Mouse (Mus musculus) CH12.LX (cell line): ENCODE data around the gene Insig1. TPM values are rescaled to one million over a fixed set of nuclear protein-coding genes. Genes with fewer than 3 reads are reported as not detected.

ENCODE experiments used
- DNase-seq: peaks from one replicate; pipeline ENCODE4 v3.0.0-alpha.2; 2013; ENCODE audit errors: extremely low read depth
- H3K27ac ChIP-seq: 2 replicates; pipeline ENCODE4 v1.5.1; 2012; ENCODE audit warnings: low read depth, mild to moderate bottlenecking, control low read depth, moderate library complexity; ENCODE audit not compliant: insufficient read depth
- H3K27me3 ChIP-seq: replicated peaks from 2 replicates; pipeline ENCODE3; 2012; ENCODE audit warnings: inconsistent platforms
- H3K36me3 ChIP-seq, 2 experiments: replicated peaks in 1 of 2; 2 replicates each; pipeline versions ENCODE3 to v1.6.1; 2012; ENCODE audit warnings: inconsistent platforms in 1 of 2, low read length in 1 of 2, mild to moderate bottlenecking in 1 of 2, mixed read lengths in 1 of 2, moderate library complexity in 1 of 2; ENCODE audit not compliant: control insufficient read depth in 1 of 2, insufficient read depth in 1 of 2
- H3K4me1 ChIP-seq, 2 experiments: 2 replicates each; pipeline ENCODE4 v1.6.1; 2012; ENCODE audit warnings: inconsistent platforms in 1 of 2, moderate library complexity in 1 of 2; ENCODE audit not compliant: insufficient read depth in 2 of 2, control insufficient read depth in 1 of 2
- H3K4me2 ChIP-seq: 2 replicates; pipeline ENCODE4 v1.6.1; 2012; ENCODE audit warnings: low read depth, mild to moderate bottlenecking, control low read depth; ENCODE audit not compliant: poor library complexity, insufficient read depth, severe bottlenecking
- H3K4me3 ChIP-seq, 3 experiments: fragments of 150-350 bp in 1 of 3; sonication (generic) in 1 of 3; replicated peaks in 1 of 3; 2 replicates each; pipeline versions ENCODE3 to v1.5.1; 2011 to 2012; ENCODE audit warnings: low read depth in 2 of 3, low read length in 2 of 3, mild to moderate bottlenecking in 2 of 3, moderate library complexity in 2 of 3, control low read depth in 1 of 3, improper control_type of control experiment in 1 of 3, inconsistent platforms in 1 of 3, mixed read lengths in 1 of 3; ENCODE audit not compliant: poor library complexity in 1 of 3
- H3K79me2 ChIP-seq: replicated peaks from 2 replicates; pipeline ENCODE4 v1.6.1; 2012; ENCODE audit warnings: mild to moderate bottlenecking, moderate library complexity; ENCODE audit not compliant: control insufficient read depth, poor library complexity, insufficient read depth, severe bottlenecking; ENCODE audit errors: extremely low read depth
- H3K9ac ChIP-seq: 2 replicates; pipeline ENCODE4 v1.6.1; 2012; ENCODE audit warnings: low read depth, mild to moderate bottlenecking, control low read depth, moderate library complexity; ENCODE audit not compliant: insufficient read depth
- H3K9me3 ChIP-seq: replicated peaks from 2 replicates; pipeline ENCODE3; 2012; ENCODE audit warnings: low read length, inconsistent platforms, mixed read lengths
- BHLHE40 ChIP-seq: IDR thresholded peaks from 2 replicates; pipeline ENCODE4 v1.6.1; 2011; ENCODE audit warnings: mild to moderate bottlenecking, low read depth, low read length, improper control_type of control experiment
- CHD2 ChIP-seq: IDR thresholded peaks from 2 replicates; pipeline ENCODE4 v1.6.1; 2011; ENCODE audit warnings: low read length, improper control_type of control experiment
- CTCF ChIP-seq, 2 experiments: IDR thresholded peaks in 1 of 2; conservative IDR thresholded peaks in 1 of 2; 2 replicates each; pipeline ENCODE4 v1.5.1; 2011 to 2012; ENCODE audit warnings: low read depth in 2 of 2, low read length in 2 of 2, improper control_type of control experiment in 1 of 2, inconsistent platforms in 1 of 2, mild to moderate bottlenecking in 1 of 2, moderate library complexity in 1 of 2
- E2F4 ChIP-seq: IDR thresholded peaks from 2 replicates; pipeline ENCODE4 v1.6.1; 2011; ENCODE audit warnings: low read depth, low read length, improper control_type of control experiment; ENCODE audit not compliant: insufficient replicate concordance
- ELF1 ChIP-seq: IDR thresholded peaks from 2 replicates; pipeline ENCODE4 v1.6.1; 2014; ENCODE audit warnings: low read depth, mild to moderate bottlenecking, inconsistent platforms, low read length, improper control_type of control experiment
- EP300 ChIP-seq: IDR thresholded peaks from 2 replicates; pipeline ENCODE4 v1.6.1; 2011; ENCODE audit warnings: low read length, improper control_type of control experiment
- ETS1 ChIP-seq: conservative IDR thresholded peaks from 2 replicates; pipeline ENCODE4 v1.6.1; 2012; ENCODE audit warnings: low read depth, mild to moderate bottlenecking, inconsistent platforms, low read length, improper control_type of control experiment, moderate library complexity
- HCFC1 ChIP-seq: IDR thresholded peaks from 2 replicates; pipeline ENCODE4 v1.6.1; 2012; ENCODE audit warnings: low read depth, mild to moderate bottlenecking, inconsistent platforms, low read length, improper control_type of control experiment
- JUND ChIP-seq: conservative IDR thresholded peaks from 2 replicates; pipeline ENCODE4 v1.6.1; 2011; ENCODE audit warnings: low read depth, low read length, improper control_type of control experiment
- MAFK ChIP-seq: IDR thresholded peaks from 2 replicates; pipeline ENCODE4 v1.6.1; 2011; ENCODE audit warnings: low read length, improper control_type of control experiment; ENCODE audit not compliant: insufficient replicate concordance
- MAX ChIP-seq: IDR thresholded peaks from 2 replicates; pipeline ENCODE4 v1.6.1; 2011; ENCODE audit warnings: low read length, improper control_type of control experiment
- MXI1 ChIP-seq: IDR thresholded peaks from 2 replicates; pipeline ENCODE4 v1.6.1; 2011; ENCODE audit warnings: mild to moderate bottlenecking, low read depth, low read length, improper control_type of control experiment
- NELFE ChIP-seq: IDR thresholded peaks from 2 replicates; pipeline ENCODE4 v1.6.1; 2011; ENCODE audit warnings: low read depth, low read length, improper control_type of control experiment
- PAX5 ChIP-seq: IDR thresholded peaks from 2 replicates; pipeline ENCODE4 v1.6.1; 2012; ENCODE audit warnings: low read length, inconsistent platforms, mixed read lengths
- POLR2A ChIP-seq: IDR thresholded peaks from 2 replicates; pipeline ENCODE4 v1.6.1; 2011; ENCODE audit warnings: low read depth, mild to moderate bottlenecking, improper control_type of control experiment, low read length
- POLR2AphosphoS2 ChIP-seq: IDR thresholded peaks from 2 replicates; pipeline ENCODE4 v1.6.1; 2011; ENCODE audit warnings: low read depth, low read length, improper control_type of control experiment
- RAD21 ChIP-seq: IDR thresholded peaks from 2 replicates; pipeline ENCODE4 v1.6.1; 2011; ENCODE audit warnings: low read depth, mild to moderate bottlenecking, low read length, improper control_type of control experiment, moderate library complexity
- RCOR1 ChIP-seq: conservative IDR thresholded peaks from 2 replicates; pipeline ENCODE4 v1.6.1; 2012; ENCODE audit warnings: low read depth, mild to moderate bottlenecking, inconsistent platforms, low read length, improper control_type of control experiment
- SIN3A ChIP-seq: IDR thresholded peaks from 2 replicates; pipeline ENCODE4 v1.6.1; 2012; ENCODE audit warnings: low read length, improper control_type of control experiment, inconsistent platforms
- SMC3 ChIP-seq: IDR thresholded peaks from 2 replicates; pipeline ENCODE4 v1.6.1; 2011; ENCODE audit warnings: low read depth, low read length, improper control_type of control experiment
- TCF12 ChIP-seq: IDR thresholded peaks from 2 replicates; pipeline ENCODE4 v1.6.1; 2014; ENCODE audit warnings: low read depth, mild to moderate bottlenecking, inconsistent platforms, low read length, improper control_type of control experiment
- USF1 ChIP-seq: IDR thresholded peaks from 2 replicates; pipeline ENCODE4 v1.6.1; 2014; ENCODE audit warnings: low read depth, mild to moderate bottlenecking, inconsistent platforms, low read length, improper control_type of control experiment
- ZC3H11A ChIP-seq: IDR thresholded peaks from 2 replicates; pipeline ENCODE4 v1.6.1; 2012; ENCODE audit warnings: low read depth, mild to moderate bottlenecking, inconsistent platforms, low read length, improper control_type of control experiment
- ZNF384 ChIP-seq: IDR thresholded peaks from 2 replicates; pipeline ENCODE4 v1.6.1; 2012; ENCODE audit warnings: low read depth, low read length, improper control_type of control experiment, inconsistent platforms
- dilution Hi-C: fragments of 300-500 bp; cut with MboI; formaldehyde crosslinking; loops from 2 replicates; pipeline ENCODE4 v1.14.3; 2020; ENCODE audit warnings: low sequenced_read_pairs; ENCODE audit not compliant: extremely low pct_unique_long_range_greater_than_20kb, extremely low pct_ligation_motif_present
- in situ Hi-C: fragments of 300-500 bp; cut with MboI; formaldehyde crosslinking; loops from 3 replicates; pipeline ENCODE4 v1.14.3; 2019; ENCODE audit warnings: low sequenced_read_pairs, low pct_ligation_motif_present, low pct_unique_long_range_greater_than_20kb, mixed read lengths
- polyA plus RNA-seq: library from polyadenylated mRNA; unstranded; fragments of >175 nt; gene quantifications from 2 replicates; pipeline ENCODE4 v1.2.1, GENCODE M21; 2012; ENCODE audit warnings: low read depth; ENCODE audit not compliant: insufficient read length
- total RNA-seq, 2 experiments: library from RNA; depleted of rRNA; stranded (reverse); fragments of 300-350 nt in 1 of 2; fragments of >200 nt in 1 of 2; gene quantifications; 2 replicates each; pipeline ENCODE4 v1.2.3; 2012 to 2014

Gene Insig1
- total and polyA plus RNA-seq, 3 experiments, result 79.4 to 217 (median 96.9) TPM

GRCm38 (mm10) chr5:28082312-28082711, 11.1 kb downstream of the Insig1 start (continued):
- TF ChIP-seq POLR2AphosphoS2, result no peak
- peak; percentile 54 for TF ChIP-seq ELF1
- TF ChIP-seq TCF12, result peak; percentile 71; the same call in 1 of the 2 replicates
- TF ChIP-seq PAX5, result no peak
- TF ChIP-seq RAD21, result no peak
- TF ChIP-seq SMC3, result no peak
- no peak for TF ChIP-seq HCFC1
- no peak for TF ChIP-seq USF1
- no peak for TF ChIP-seq MAX
- TF ChIP-seq MXI1, result no peak
- no peak for TF ChIP-seq ZC3H11A

- in situ Hi-C loops (no loop called here), dilution Hi-C loops (no loop called here)
- Histone ChIP-seq H3K36me3 (peaks cover 5 to 16% of the 10 kb centered on the region in 2 experiments), H3K27ac (no peak overlapping the region), H3K4me1 (peaks cover 27 to 40% of the 10 kb centered on the region in 2 experiments), H3K9me3 (no peaks in the 10 kb centered on the region), H3K4me2 (no peak overlapping the region), H3K4me3 (no peak overlapping the region), H3K79me2 (no peaks in the 10 kb centered on the region), H3K9ac (no peak overlapping the region), H3K27me3 (no peaks in the 10 kb centered on the region)
- DNase-seq, result no peak
- TF ChIP-seq SIN3A, result no peak; the same call in 1 of the 2 replicates
- TF ChIP-seq MXI1, result peak; percentile 20; the same call in 1 of the 2 replicates
Observed at GRCm38 (mm10) chr5:28082796-28083195, 11.6 kb downstream of the Insig1 start.

- dilution Hi-C loops, result no loop called here
- H3K9ac ChIP-seq, result no peak overlapping the region
- H3K9me3 ChIP-seq, result no peaks in the 10 kb centered on the region
- no peak overlapping the region for H3K4me3 ChIP-seq
- H3K27me3 ChIP-seq, result no peaks in the 10 kb centered on the region
- H3K79me2 ChIP-seq, result no peaks in the 10 kb centered on the region
- no peak for TF ChIP-seq ETS1
- no peak for TF ChIP-seq JUND
- TF ChIP-seq POLR2A, result no peak
- TF ChIP-seq MAFK, result no peak
- no peak for TF ChIP-seq CTCF (conservative IDR thresholded peaks at IDR 0.05 in 1 of 2, IDR thresholded peaks at IDR 0.05 in 1 of 2; ENCODE audit: low read depth in 2 of 2, low read length in 2 of 2)
- no peak for TF ChIP-seq BHLHE40
- TF ChIP-seq SIN3A, result no peak
- TF ChIP-seq CHD2, result no peak
- TF ChIP-seq E2F4, result no peak
- no peak for TF ChIP-seq POLR2AphosphoS2
- no peak for TF ChIP-seq NELFE
- TF ChIP-seq ZNF384, result no peak
- TF ChIP-seq RCOR1, result no peak
- TF ChIP-seq MXI1, result no peak
- TF ChIP-seq PAX5, result no peak
- TF ChIP-seq EP300, result no peak
- no peak for TF ChIP-seq MAX
- no peak for TF ChIP-seq TCF12
- TF ChIP-seq, all 38 proteins: peak for 0
- no peak for DNase-seq
- Histone ChIP-seq H3K4me1 (peaks cover 27 to 40% of the 10 kb centered on the region in 2 experiments), H3K27ac (no peak overlapping the region), H3K36me3 (peaks cover 0 to 4% of the 10 kb centered on the region in 2 experiments), H3K4me2 (no peak overlapping the region)
- in situ Hi-C loops, result no loop called here
Observed at GRCm38 (mm10) chr5:28084743-28085142, 13.6 kb downstream of the Insig1 start.
